In genomic region chr11:36494898-36495548, GRCm38 (mm10) we compare ENCODE assay signal across 17 mouse cellular contexts.
A peak's percentile ranks its signal among the peaks of the same experiment; 100 is the strongest.
DNase-seq lines count a peak whose midpoint lies in the region; ATAC-seq and TF ChIP-seq lines count a peak whose summit lies in the region.
"Had no signal": no experiment of that assay in that cellular context is flagged by ENCODE, and none has a peak within 500 bp of the region (broad histone marks: within the 10 kb centered on the region; RNA-seq: fewer than 3 reads in every experiment).

No protein-coding gene starts in this region.

- no peak for TF ChIP-seq CTCF in hindbrain, postnatal 0 days (IDR thresholded peaks at IDR 0.05; ENCODE audit: low read depth)

- 53% methylated on average over 9 of the region's 9 CpGs for WGBS in hindbrain, embryonic 15.5 days
- 57% methylated on average over 9 of the region's 9 CpGs for WGBS in hindbrain, postnatal 0 days

- H3K4me3 ChIP-seq in hindbrain, embryonic 15.5 days: no peak overlapping the region
- no peak overlapping the region for H3K4me3 ChIP-seq in hindbrain, postnatal 0 days (ENCODE audit: low read length)
- H3K4me3 ChIP-seq: embryonic facial prominence, embryonic 15.5 days; forebrain, embryonic 12.5 days; heart, embryonic 12.5 days; limb, embryonic 12.5 days; liver, embryonic 15.5 days; myocyte had no signal

- H3K27ac ChIP-seq in hindbrain, embryonic 15.5 days (replicated peaks): peak overlapping the region; percentile 46; the same call in 1 of the 2 replicates
- H3K27ac ChIP-seq in hindbrain, postnatal 0 days: no peak overlapping the region
- H3K27ac ChIP-seq: embryonic facial prominence, embryonic 15.5 days; forebrain, embryonic 12.5 days; limb, embryonic 12.5 days; liver, embryonic 15.5 days; macrophage had no signal

- H3K36me3 ChIP-seq in hindbrain, embryonic 15.5 days: no peaks in the 10 kb centered on the region
- H3K36me3 ChIP-seq in hindbrain, postnatal 0 days (ENCODE audit: insufficient read depth, low read length): no peaks in the 10 kb centered on the region
- H3K36me3 ChIP-seq: embryonic facial prominence, embryonic 15.5 days; forebrain, embryonic 12.5 days; heart, embryonic 12.5 days; limb, embryonic 12.5 days; liver, embryonic 15.5 days had no signal

- no peaks in the 10 kb centered on the region for H3K27me3 ChIP-seq in hindbrain, embryonic 15.5 days
- no peaks in the 10 kb centered on the region for H3K27me3 ChIP-seq in hindbrain, postnatal 0 days (ENCODE audit: insufficient read depth, low read length)
- H3K27me3 ChIP-seq: embryonic facial prominence, embryonic 15.5 days; heart, embryonic 12.5 days; limb, embryonic 12.5 days; liver, embryonic 15.5 days had no signal

- H3K9me3 ChIP-seq in hindbrain, embryonic 15.5 days: no peaks in the 10 kb centered on the region
- no peaks in the 10 kb centered on the region for H3K9me3 ChIP-seq in hindbrain, postnatal 0 days (ENCODE audit: low read length)
- H3K9me3 ChIP-seq: embryonic facial prominence, embryonic 15.5 days; forebrain, embryonic 12.5 days; heart, embryonic 12.5 days; limb, embryonic 12.5 days; liver, embryonic 15.5 days had no signal

- peaks cover 21% of the 10 kb centered on the region for H3K4me1 ChIP-seq in hindbrain, embryonic 15.5 days (replicated peaks)
- peaks cover 4% of the 10 kb centered on the region; the same call in 1 of the 2 replicates for H3K4me1 ChIP-seq in hindbrain, postnatal 0 days (ENCODE audit: insufficient read depth, low read length)
- H3K4me1 ChIP-seq: heart, embryonic 12.5 days; limb, embryonic 12.5 days; liver, embryonic 15.5 days had no signal

- no peak for ATAC-seq in hindbrain, embryonic 15.5 days (ENCODE audit: low FRiP score, low read depth)
- no peak for ATAC-seq in hindbrain, postnatal 0 days

- no peak for DNase-seq in hindbrain, postnatal 0 days (ENCODE audit: low spot score)
- DNase-seq in right cerebral cortex, adult 2 months (ENCODE audit: low spot score in 2 of 2): peak; percentile 50 to 52
- DNase-seq in right cerebral cortex, postnatal 4 days: no peak
- DNase-seq in cerebellum, postnatal 25 days: peak; percentile 45 to 51
- DNase-seq in telencephalon, adult 2 months (ENCODE audit: low read depth, low spot score): peak; percentile 48
- no peak for DNase-seq in B cell, adult 2 months
- DNase-seq: gastrocnemius, postnatal 10 days; kidney, adult 2 months; thymus, postnatal 25 days had no signal

- no peak overlapping the region for H3K4me2 ChIP-seq in hindbrain, embryonic 15.5 days
- no peak overlapping the region for H3K4me2 ChIP-seq in hindbrain, postnatal 0 days (ENCODE audit: low read depth, low read length)
- H3K4me2 ChIP-seq: embryonic facial prominence, embryonic 15.5 days; forebrain, embryonic 12.5 days; heart, embryonic 12.5 days; limb, embryonic 12.5 days; liver, embryonic 15.5 days had no signal

- H3K9ac ChIP-seq in hindbrain, embryonic 15.5 days: no peak overlapping the region
- H3K9ac ChIP-seq in hindbrain, postnatal 0 days (replicated peaks; ENCODE audit: low read length): no peak overlapping the region
- H3K9ac ChIP-seq: embryonic facial prominence, embryonic 15.5 days; forebrain, embryonic 12.5 days; heart, embryonic 12.5 days; limb, embryonic 12.5 days; liver, embryonic 15.5 days had no signal

Comparison
In these comparisons a context has a peak if more than half of its experiments do, and no peak if none do; other contexts are left out.
1. DNase-seq: peak in right cerebral cortex, adult 2 months (2 of 2), cerebellum, postnatal 25 days (2 of 2) and telencephalon, adult 2 months (single experiment); none in hindbrain, postnatal 0 days (single experiment), right cerebral cortex, postnatal 4 days (single experiment) and B cell, adult 2 months (0 of 2).